40 mouse cellular contexts compared by ENCODE assay signal in the genomic region with DNA sequence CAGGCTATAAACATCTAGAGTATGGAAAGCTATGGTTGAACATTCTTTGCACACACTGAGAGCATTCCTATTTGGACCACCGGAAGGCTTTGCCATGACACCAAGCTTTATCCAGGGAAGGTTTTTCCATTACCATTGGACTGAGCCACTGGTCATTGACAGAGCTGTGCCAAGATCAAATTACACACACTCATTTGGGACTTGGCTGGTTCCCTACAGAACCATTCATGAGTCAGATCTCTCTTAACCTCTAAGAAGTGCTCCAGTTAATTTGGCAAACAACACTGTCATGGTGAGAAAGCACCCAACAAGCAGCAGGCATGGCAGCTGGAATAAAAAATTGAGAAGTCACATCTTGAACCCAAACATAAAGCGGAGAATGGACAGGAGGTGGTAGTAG. TPM values are rescaled to one million over a fixed set of nuclear protein-coding genes. Genes with fewer than 3 reads are reported as not detected.
"Had no signal": no experiment of that assay in that cellular context is flagged by ENCODE, and none has a peak within 500 bp of the region (broad histone marks: within the 10 kb centered on the region; RNA-seq: fewer than 3 reads in every experiment).

No protein-coding gene starts in this region.

- H3K27ac ChIP-seq: heart, embryonic 10.5 days; hindbrain, embryonic 10.5 days; hindbrain, embryonic 12.5 days; hindbrain, embryonic 14.5 days; intestine, embryonic 15.5 days; layer of hippocampus, adult 2 months; left cerebral cortex, adult 2 months; limb, embryonic 10.5 days; limb, embryonic 12.5 days; liver, embryonic 12.5 days; liver, embryonic 14.5 days had no signal

- H3K36me3 ChIP-seq: heart, embryonic 10.5 days; heart, embryonic 12.5 days; hindbrain, embryonic 10.5 days; hindbrain, embryonic 12.5 days; intestine, embryonic 15.5 days; limb, embryonic 10.5 days; limb, embryonic 12.5 days; liver, embryonic 12.5 days had no signal

- H3K4me3 ChIP-seq: heart, embryonic 10.5 days; heart, embryonic 12.5 days; hindbrain, embryonic 10.5 days; hindbrain, embryonic 12.5 days; intestine, embryonic 15.5 days; layer of hippocampus, adult 2 months; left cerebral cortex, adult 2 months; limb, embryonic 10.5 days; limb, embryonic 12.5 days; liver, embryonic 12.5 days had no signal

- H3K4me1 ChIP-seq: heart, embryonic 10.5 days; heart, embryonic 12.5 days; hindbrain, embryonic 10.5 days; hindbrain, embryonic 12.5 days; intestine, embryonic 15.5 days; limb, embryonic 10.5 days; limb, embryonic 12.5 days; liver, embryonic 12.5 days had no signal

- H3K4me2 ChIP-seq: heart, embryonic 12.5 days; hindbrain, embryonic 12.5 days; hindbrain, embryonic 14.5 days; intestine, embryonic 15.5 days; limb, embryonic 12.5 days; liver, embryonic 12.5 days had no signal

- H3K9ac ChIP-seq: heart, embryonic 12.5 days; hindbrain, embryonic 12.5 days; hindbrain, embryonic 14.5 days; intestine, embryonic 15.5 days; limb, embryonic 12.5 days; liver, embryonic 12.5 days; liver, embryonic 14.5 days had no signal

- H3K9me3 ChIP-seq: heart, embryonic 10.5 days; heart, embryonic 12.5 days; intestine, embryonic 15.5 days; limb, embryonic 10.5 days had no signal

- DNase-seq: gastrocnemius, postnatal 25 days; heart, postnatal 10 days; heart, postnatal 4 days; kidney, adult 18-20 months; kidney, adult 8-10 months; kidney, postnatal 10 days; kidney, postnatal 25 days; kidney, postnatal 4 days; liver had no signal

- H3K27me3 ChIP-seq: heart, embryonic 12.5 days; hindbrain, embryonic 12.5 days; intestine, embryonic 15.5 days; limb, embryonic 12.5 days; liver, embryonic 12.5 days had no signal

- ATAC-seq: hindbrain, embryonic 16.5 days; inflammation-experienced regulatory T-cells, adult 6 months; intestine, embryonic 15.5 days; intestine, postnatal 0 days; liver, embryonic 12.5 days had no signal

RNA-seq across cellular contexts. Expression of a gene that starts 0.7 kb away (rescaled TPM):
- total RNA-seq: gastrocnemius, adult 18-20 months; gastrocnemius, adult 8-10 months; gastrocnemius, postnatal 25 days; gastrocnemius, postnatal 4 days; granulocyte monocyte progenitor cell, adult 5-6 weeks; heart, adult 8-10 months; heart, postnatal 10 days; heart, postnatal 25 days; heart, postnatal 4 days; layer of hippocampus, adult 2 months; layer of hippocampus, postnatal 10 days; layer of hippocampus, postnatal 25 days; left cerebral cortex, adult 2 months; left cerebral cortex, postnatal 14 days; left cerebral cortex, postnatal 36 days had no signal
- polyA plus RNA-seq: heart, embryonic 10.5 days; heart, embryonic 12.5 days; heart, embryonic 14.5 days; heart, embryonic 16.5 days; hindbrain, embryonic 10.5 days; hindbrain, embryonic 12.5 days; hindbrain, embryonic 14.5 days; hindbrain, embryonic 16.5 days; inflammation-experienced regulatory T-cells, adult 6 months; intestine, embryonic 15.5 days; intestine, postnatal 0 days; kidney, embryonic 14.5 days; kidney, embryonic 16.5 days; limb, embryonic 10.5 days; limb, embryonic 12.5 days; limb, embryonic 14.5 days; liver, embryonic 12.5 days; liver, embryonic 14.5 days; liver, embryonic 16.5 days had no signal

RNA-seq across cellular contexts. Expression of a gene that starts 21.8 kb away (rescaled TPM):
- total RNA-seq: gastrocnemius, adult 18-20 months; gastrocnemius, adult 8-10 months; gastrocnemius, postnatal 25 days; gastrocnemius, postnatal 4 days; granulocyte monocyte progenitor cell, adult 5-6 weeks; heart, adult 8-10 months; heart, postnatal 10 days; heart, postnatal 25 days; heart, postnatal 4 days; layer of hippocampus, adult 2 months; layer of hippocampus, postnatal 10 days; layer of hippocampus, postnatal 25 days; left cerebral cortex, adult 2 months; left cerebral cortex, postnatal 14 days; left cerebral cortex, postnatal 36 days had no signal
- polyA plus RNA-seq: heart, embryonic 10.5 days; heart, embryonic 12.5 days; heart, embryonic 14.5 days; heart, embryonic 16.5 days; hindbrain, embryonic 10.5 days; hindbrain, embryonic 12.5 days; inflammation-experienced regulatory T-cells, adult 6 months; intestine, embryonic 15.5 days; kidney, embryonic 14.5 days; kidney, embryonic 16.5 days; limb, embryonic 10.5 days; limb, embryonic 12.5 days; limb, embryonic 14.5 days; liver, embryonic 12.5 days; liver, embryonic 14.5 days; liver, embryonic 16.5 days had no signal

RNA-seq across cellular contexts. Expression of a gene that starts 22.3 kb away (rescaled TPM):
- total RNA-seq: gastrocnemius, adult 18-20 months; gastrocnemius, adult 8-10 months; gastrocnemius, postnatal 25 days; gastrocnemius, postnatal 4 days; granulocyte monocyte progenitor cell, adult 5-6 weeks; heart, adult 8-10 months; heart, postnatal 10 days; heart, postnatal 25 days; heart, postnatal 4 days; layer of hippocampus, adult 2 months; layer of hippocampus, postnatal 10 days; layer of hippocampus, postnatal 25 days; left cerebral cortex, adult 2 months; left cerebral cortex, postnatal 14 days; left cerebral cortex, postnatal 36 days had no signal
- polyA plus RNA-seq: heart, embryonic 10.5 days; heart, embryonic 12.5 days; heart, embryonic 14.5 days; heart, embryonic 16.5 days; hindbrain, embryonic 10.5 days; hindbrain, embryonic 12.5 days; hindbrain, embryonic 14.5 days; hindbrain, embryonic 16.5 days; intestine, embryonic 15.5 days; intestine, postnatal 0 days; kidney, embryonic 14.5 days; kidney, embryonic 16.5 days; limb, embryonic 10.5 days; limb, embryonic 12.5 days; limb, embryonic 14.5 days; liver, embryonic 12.5 days; liver, embryonic 14.5 days; liver, embryonic 16.5 days had no signal
